Mouse (Mus musculus) limb, embryonic 14.5 days (tissue): ENCODE results near the gene Acot5. TPM values are rescaled to one million over a fixed set of nuclear protein-coding genes. Genes with fewer than 3 reads are reported as not detected.

Source experiments
- ATAC-seq: fragments of 200-750 bp; cut with Nextera tagmentation; 2 replicates; pipeline ENCODE4 v1.8.0; 2017; ENCODE audit warnings: low read depth, moderate number of reproducible peaks, moderate TSS enrichment; ENCODE audit not compliant: low FRiP score
- DNase-seq: peaks from one replicate; pipeline ENCODE4 v3.0.0-alpha.2; 2015; ENCODE audit warnings: low spot score
- H3K27ac ChIP-seq: fragments of 300-500 bp; sonication (generic); replicated peaks from 2 replicates; pipeline ENCODE4 v1.5.1; 2014; ENCODE audit warnings: low read depth, mild to moderate bottlenecking, low read length, moderate library complexity, mixed read lengths
- H3K27me3 ChIP-seq: fragments of 300-500 bp; sonication (generic); 2 replicates; pipeline ENCODE4 v1.6.1; 2014; ENCODE audit warnings: low read length, mixed read lengths; ENCODE audit not compliant: control insufficient read depth, insufficient read depth
- H3K36me3 ChIP-seq: fragments of 300-500 bp; sonication (generic); 2 replicates; pipeline ENCODE4 v1.6.1; 2014; ENCODE audit warnings: mild to moderate bottlenecking, low read length, moderate library complexity, mixed read lengths; ENCODE audit not compliant: control insufficient read depth, insufficient read depth
- H3K4me1 ChIP-seq: fragments of 300-500 bp; sonication (generic); 2 replicates; pipeline ENCODE4 v1.6.1; 2014; ENCODE audit warnings: antibody characterized with exemption, low read length, mixed read lengths; ENCODE audit not compliant: control insufficient read depth, insufficient read depth
- H3K4me2 ChIP-seq: fragments of 300-500 bp; sonication (generic); replicated peaks from 2 replicates; pipeline ENCODE4 v1.6.1; 2014; ENCODE audit warnings: low read depth, mild to moderate bottlenecking, low read length, moderate library complexity; ENCODE audit not compliant: severe bottlenecking
- H3K4me3 ChIP-seq: fragments of 300-500 bp; sonication (generic); replicated peaks from 2 replicates; pipeline ENCODE4 v1.5.1; 2014; ENCODE audit warnings: low read length
- H3K9ac ChIP-seq: fragments of 300-500 bp; sonication (generic); 2 replicates; pipeline ENCODE4 v1.6.1; 2014; ENCODE audit warnings: mild to moderate bottlenecking, low read depth, low read length, moderate library complexity; ENCODE audit not compliant: severe bottlenecking
- H3K9me3 ChIP-seq: fragments of 300-500 bp; sonication (generic); 2 replicates; pipeline ENCODE4 v1.6.1; 2016; ENCODE audit warnings: low read length; ENCODE audit not compliant: control insufficient read depth
- POLR2A ChIP-seq: fragments of 200-500 bp; IDR thresholded peaks from 2 replicates; pipeline ENCODE4 v1.8.0; 2012; ENCODE audit warnings: inconsistent platforms, mild to moderate bottlenecking, moderate library complexity, borderline replicate concordance; ENCODE audit not compliant: insufficient read depth, insufficient read length; ENCODE audit errors: extremely low read depth
- WGBS: fragments of 180-500 bp; shearing (Covaris S2); extraction: QIAGEN DNeasy Blood & Tissue Kit; methylation state at CpG from one replicate; pipeline ENCODE4 v1.1.7; 2014; 5-methylcytosine and 5-hydroxymethylcytosine counted together
- polyA plus RNA-seq, 2 experiments: library from polyadenylated mRNA; depleted of rRNA in 1 of 2; stranded (reverse) in 1 of 2; unstranded in 1 of 2; fragments of >200 nt; fragmentation: Nextera tagmentation in 1 of 2; extraction: Ambion mirVana in 1 of 2; gene quantifications; 2 replicates each; pipeline versions ENCODE4 v1.2.1 to v1.2.3; 2012 to 2014

The Acot5 gene
- polyA plus RNA-seq, 2 experiments = 0.13 TPM; not detected in 1

- DNase-seq = no peak
- no peak overlapping the region for H3K27ac ChIP-seq
- no peaks in the 10 kb centered on the region for H3K27me3 ChIP-seq
- no peak overlapping the region for H3K4me3 ChIP-seq
- H3K4me2 ChIP-seq = no peak overlapping the region
- H3K4me1 ChIP-seq = peaks cover 5% of the 10 kb centered on the region; the same call in 1 of the 2 replicates
- H3K9me3 ChIP-seq = 0 out of 2 replicates have a peak, but pooled peaks cover 5% of the 10 kb centered on the region
- TF ChIP-seq POLR2A = no peak
- ATAC-seq = no peak
- H3K36me3 ChIP-seq = no peaks in the 10 kb centered on the region
- H3K9ac ChIP-seq = no peak overlapping the region
- 92% methylated on average over 7 of the region's 7 CpGs for WGBS
Observed at GRCm38 (mm10) chr12:84052609-84053008, 16.5 kb upstream of the Acot5 start.

DNA sequence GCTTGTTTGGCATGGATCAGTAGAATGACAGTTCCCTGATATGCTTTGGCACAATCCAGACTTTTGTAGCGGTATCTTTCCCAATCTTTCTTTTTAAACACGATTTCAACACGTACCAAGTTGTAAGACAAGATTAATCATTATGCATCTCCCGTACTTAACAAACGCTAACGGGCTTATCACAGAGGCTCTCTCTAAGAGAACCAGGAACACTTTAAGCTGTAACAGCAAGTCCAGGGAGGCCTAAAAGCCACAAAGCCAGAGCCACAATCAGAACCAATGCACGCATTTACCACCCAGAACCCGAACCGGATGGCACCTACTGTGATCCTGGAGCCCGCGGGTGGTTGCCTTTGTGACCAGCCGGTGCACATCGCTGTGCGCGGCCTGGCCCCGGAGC, 16.0 kb upstream of the Acot5 start:
- H3K4me1 ChIP-seq = peaks cover 5% of the 10 kb centered on the region; the same call in 1 of the 2 replicates
- no peak for TF ChIP-seq POLR2A
- WGBS = 16% methylated on average over 16 of the region's 16 CpGs
- 0 out of 2 replicates have a peak, but pooled peaks cover 2% of the 10 kb centered on the region for H3K9me3 ChIP-seq
- H3K4me2 ChIP-seq = peak overlapping the region; percentile 82
- DNase-seq (no peak), ATAC-seq (no peak)
- H3K27me3 ChIP-seq = no peaks in the 10 kb centered on the region
- peak overlapping the region; percentile 50; the same call in 1 of the 2 replicates for H3K9ac ChIP-seq
- no peak overlapping the region for H3K27ac ChIP-seq
- peak overlapping the region; percentile 45 for H3K4me3 ChIP-seq
- no peaks in the 10 kb centered on the region for H3K36me3 ChIP-seq

DNA sequence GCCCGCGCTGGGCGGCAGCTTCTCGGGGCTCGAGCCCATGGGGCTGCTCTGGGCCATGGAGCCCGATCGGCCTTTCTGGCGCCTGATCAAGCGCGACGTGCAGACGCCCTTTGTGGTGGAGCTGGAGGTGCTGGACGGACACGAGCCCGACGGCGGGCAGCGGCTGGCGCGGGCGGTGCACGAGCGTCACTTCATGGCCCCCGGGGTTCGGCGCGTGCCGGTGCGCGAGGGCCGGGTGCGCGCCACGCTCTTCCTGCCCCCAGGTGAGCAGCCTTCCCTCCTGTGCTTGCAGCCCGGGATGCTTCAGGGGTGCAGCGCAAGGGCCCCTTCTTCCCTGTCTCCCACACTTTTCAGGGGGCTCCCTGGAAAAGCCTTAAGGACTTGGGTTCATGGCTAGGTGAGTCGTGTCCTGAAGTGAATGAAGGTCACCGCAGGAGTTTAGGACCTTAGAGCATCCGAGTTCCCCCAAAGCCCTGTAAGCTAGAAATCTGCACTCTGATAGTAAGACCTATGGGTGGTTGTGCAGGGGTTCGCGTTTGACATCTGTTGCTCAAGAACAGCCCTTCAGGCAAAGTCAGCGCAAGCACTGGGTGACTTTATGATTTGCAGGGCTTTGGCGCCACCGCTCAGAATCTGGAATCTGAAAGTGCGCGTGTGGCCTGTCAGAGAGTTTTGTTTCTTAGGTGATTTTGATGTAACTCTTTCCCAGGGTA, 15.3 kb upstream of the Acot5 start:
- TF ChIP-seq POLR2A = no peak
- 5% methylated on average over 17 of the region's 46 CpGs for WGBS
- DNase-seq = no peak

DNA sequence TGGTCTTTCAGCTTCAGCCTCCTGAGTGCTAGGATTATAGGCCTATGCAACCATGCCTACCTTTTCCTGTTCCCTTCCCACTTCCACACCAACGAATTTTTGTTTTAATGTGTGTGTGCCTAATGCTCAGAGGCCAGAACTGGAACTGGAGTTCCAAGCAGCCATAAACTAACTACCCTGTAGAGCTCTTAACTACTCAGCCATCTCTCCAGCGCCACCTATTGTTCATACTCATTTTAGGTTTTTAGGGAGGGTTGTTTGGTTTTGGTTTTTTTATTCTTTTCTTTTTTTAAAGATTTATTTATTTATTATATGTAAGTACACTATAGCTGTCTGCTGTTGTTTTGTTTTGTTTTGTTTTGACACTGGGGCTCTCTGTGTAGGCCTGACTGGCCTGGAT, 8.2 kb upstream of the Acot5 start:
- Histone ChIP-seq H3K27me3 (no peaks in the 10 kb centered on the region), H3K4me1 (no peaks in the 10 kb centered on the region), H3K27ac (no peak overlapping the region), H3K36me3 (no peaks in the 10 kb centered on the region), H3K4me3 (no peak overlapping the region), H3K9ac (no peak overlapping the region), H3K9me3 (no peaks in the 10 kb centered on the region; the same call in 1 of the 2 replicates), H3K4me2 (no peak overlapping the region)
- no peak for TF ChIP-seq POLR2A
- DNase-seq = no peak
- ATAC-seq = no peak
- 34% methylated on average over 2 of the region's 2 CpGs for WGBS

More for the DNA sequence above, 15.3 kb upstream of the Acot5 start:
- H3K27me3 ChIP-seq = no peaks in the 10 kb centered on the region
- H3K36me3 ChIP-seq = no peaks in the 10 kb centered on the region
- no peaks in the 10 kb centered on the region for H3K9me3 ChIP-seq
- peaks cover 5% of the 10 kb centered on the region; the same call in 1 of the 2 replicates for H3K4me1 ChIP-seq
- no peak overlapping the region for H3K27ac ChIP-seq
- peak overlapping the region; percentile 82 for H3K4me2 ChIP-seq
- H3K4me3 ChIP-seq = peak overlapping the region; percentile 45
- H3K9ac ChIP-seq = peak overlapping the region; percentile 50
- no peak; the same call in 1 of the 2 replicates for ATAC-seq

GRCm38 (mm10) chr12:84062336-84062735, 6.8 kb upstream of the Acot5 start:
- H3K4me2 ChIP-seq = no peak overlapping the region
- H3K9ac ChIP-seq = no peak overlapping the region
- H3K36me3 ChIP-seq = no peaks in the 10 kb centered on the region
- TF ChIP-seq POLR2A = no peak
- no peaks in the 10 kb centered on the region for H3K27me3 ChIP-seq
- 95% methylated on average over 20 of the region's 20 CpGs for WGBS
- no peak overlapping the region for H3K27ac ChIP-seq
- ATAC-seq = no peak
- no peaks in the 10 kb centered on the region for H3K4me1 ChIP-seq
- no peak overlapping the region for H3K4me3 ChIP-seq
- DNase-seq = no peak
- no peaks in the 10 kb centered on the region; the same call in 1 of the 2 replicates for H3K9me3 ChIP-seq

- Histone ChIP-seq H3K27me3 (0 out of 2 replicates have a peak, but pooled peaks cover under 1% of the 10 kb centered on the region), H3K4me1 (no peaks in the 10 kb centered on the region), H3K9me3 (no peaks in the 10 kb centered on the region; the same call in 1 of the 2 replicates), H3K4me2 (no peak overlapping the region), H3K9ac (no peak overlapping the region), H3K27ac (no peak overlapping the region), H3K36me3 (no peaks in the 10 kb centered on the region), H3K4me3 (no peak overlapping the region)
- WGBS = 72% methylated on average over 5 of the region's 5 CpGs
- no peak for TF ChIP-seq POLR2A
- no peak for DNase-seq
- no peak for ATAC-seq
Observed at GRCm38 (mm10) chr12:84063228-84063627, 5.9 kb upstream of the Acot5 start.
